Mouse (Mus musculus) midbrain, postnatal 0 days (tissue): ENCODE data around the gene Srsf6. TPM values are rescaled to one million over a fixed set of nuclear protein-coding genes. Genes with fewer than 3 reads are reported as not detected.

Source experiments
- ATAC-seq: fragments of 200-750 bp; cut with Nextera tagmentation; 2 replicates; pipeline ENCODE4 v1.8.0; 2017; ENCODE audit warnings: moderate number of reproducible peaks, mild to moderate bottlenecking, moderate TSS enrichment, moderate library complexity; ENCODE audit not compliant: low FRiP score
- DNase-seq: peaks from one replicate; pipeline ENCODE4 v3.0.0-alpha.2; 2015; ENCODE audit warnings: low spot score
- H3K27ac ChIP-seq: fragments of 300-500 bp; sonication (generic); 2 replicates; pipeline ENCODE4 v1.5.1; 2014; ENCODE audit warnings: low read depth, mild to moderate bottlenecking, low read length, mixed read lengths
- H3K27me3 ChIP-seq: fragments of 300-500 bp; sonication (generic); 2 replicates; pipeline ENCODE4 v1.6.1; 2014; ENCODE audit warnings: low read length, control low read depth, mixed read lengths; ENCODE audit not compliant: insufficient read depth
- H3K36me3 ChIP-seq: fragments of 300-500 bp; sonication (generic); 2 replicates; pipeline ENCODE4 v1.6.1; 2014; ENCODE audit warnings: low read length, control low read depth, mixed read lengths; ENCODE audit not compliant: insufficient read depth
- H3K4me1 ChIP-seq: fragments of 300-500 bp; sonication (generic); 2 replicates; pipeline ENCODE4 v1.6.1; 2014; ENCODE audit warnings: mild to moderate bottlenecking, control low read depth, antibody characterized with exemption, low read length, mixed read lengths; ENCODE audit not compliant: insufficient read depth
- H3K4me2 ChIP-seq: fragments of 300-500 bp; sonication (generic); 2 replicates; pipeline ENCODE4 v1.6.1; 2014; ENCODE audit warnings: low read depth, mild to moderate bottlenecking, low read length, mixed read lengths; ENCODE audit not compliant: poor library complexity, severe bottlenecking
- H3K4me3 ChIP-seq: fragments of 300-500 bp; sonication (generic); 2 replicates; pipeline ENCODE4 v1.5.1; 2014; ENCODE audit warnings: low read depth, mild to moderate bottlenecking, low read length, moderate library complexity
- H3K9ac ChIP-seq: fragments of 300-500 bp; sonication (generic); replicated peaks from 2 replicates; pipeline ENCODE4 v1.6.1; 2014; ENCODE audit warnings: mild to moderate bottlenecking, low read length, moderate library complexity, mixed read lengths; ENCODE audit not compliant: poor library complexity, severe bottlenecking
- H3K9me3 ChIP-seq: fragments of 300-500 bp; sonication (generic); 2 replicates; pipeline ENCODE4 v1.6.1; 2016; ENCODE audit warnings: low read length, control low read depth
- CTCF ChIP-seq: IDR thresholded peaks from 2 replicates; pipeline ENCODE4 v1.5.1; 2016; ENCODE audit warnings: antibody characterized with exemption, mild to moderate bottlenecking
- WGBS: fragments of 180-500 bp; shearing (Covaris S2); extraction: QIAGEN DNeasy Blood & Tissue Kit; methylation state at CpG from one replicate; pipeline ENCODE4 v1.1.7; 2014; 5-methylcytosine and 5-hydroxymethylcytosine counted together
- polyA plus RNA-seq: library from polyadenylated mRNA; unstranded; fragments of >200 nt; fragmentation: Nextera tagmentation; extraction: Ambion mirVana; gene quantifications from 2 replicates; pipeline ENCODE4 v1.2.1, GENCODE M21; 2015
- total RNA-seq: library from RNA; depleted of rRNA; stranded (reverse); fragments of >200 nt; gene quantifications from 2 replicates; pipeline ENCODE4 v1.2.3, GENCODE M21; 2014

Srsf6 gene
- total and polyA plus RNA-seq, 2 experiments from 2014 or later = 101 to 135 TPM

- Histone ChIP-seq H3K4me1 (no peaks in the 10 kb centered on the region), H3K9me3 (no peaks in the 10 kb centered on the region), H3K4me2 (no peak overlapping the region), H3K4me3 (no peak overlapping the region), H3K27ac (no peak overlapping the region), H3K27me3 (no peaks in the 10 kb centered on the region), H3K36me3 (0 out of 2 replicates have a peak, but pooled peaks cover 2% of the 10 kb centered on the region), H3K9ac (no peak overlapping the region)
- WGBS = 73% methylated on average over 7 of the region's 7 CpGs
- ATAC-seq (no peak), DNase-seq (no peak)
- no peak for TF ChIP-seq CTCF
Measured at GRCm38 (mm10) chr2:162972752-162973151, 41.4 kb downstream of the Srsf6 start.

GRCm38 (mm10) chr2:162973206-162973605 lies 41.9 kb downstream of the Srsf6 start:
- 0 out of 2 replicates have a peak, but pooled peaks cover 2% of the 10 kb centered on the region for H3K36me3 ChIP-seq
- DNase-seq (no peak), ATAC-seq (no peak)
- H3K4me3 ChIP-seq = no peak overlapping the region
- no peaks in the 10 kb centered on the region for H3K4me1 ChIP-seq
- no peaks in the 10 kb centered on the region for H3K27me3 ChIP-seq
- no peak for TF ChIP-seq CTCF
- no peak overlapping the region for H3K4me2 ChIP-seq
- WGBS = 71% methylated on average over 5 of the region's 5 CpGs
- H3K27ac ChIP-seq = no peak overlapping the region
- H3K9me3 ChIP-seq = no peaks in the 10 kb centered on the region
- H3K9ac ChIP-seq = no peak overlapping the region

GRCm38 (mm10) chr2:162973637-162974036 lies 42.3 kb downstream of the Srsf6 start:
- no peak for ATAC-seq
- H3K27me3 ChIP-seq = no peaks in the 10 kb centered on the region
- H3K9me3 ChIP-seq = no peaks in the 10 kb centered on the region
- 18% methylated on average over 11 of the region's 11 CpGs for WGBS
- 0 out of 2 replicates have a peak overlapping the region, but pooled peaks have one; percentile 4 for H3K9ac ChIP-seq
- 0 out of 2 replicates have a peak, but pooled peaks cover 2% of the 10 kb centered on the region for H3K36me3 ChIP-seq
- no peak for TF ChIP-seq CTCF
- H3K27ac ChIP-seq = no peak overlapping the region
- no peaks in the 10 kb centered on the region for H3K4me1 ChIP-seq
- DNase-seq = peak; percentile 30
- no peak overlapping the region for H3K4me3 ChIP-seq
- no peak overlapping the region for H3K4me2 ChIP-seq

- no peak overlapping the region for H3K4me2 ChIP-seq
- no peaks in the 10 kb centered on the region for H3K36me3 ChIP-seq
- TF ChIP-seq CTCF = no peak
- no peaks in the 10 kb centered on the region for H3K9me3 ChIP-seq
- H3K9ac ChIP-seq = no peak overlapping the region
- H3K27ac ChIP-seq = no peak overlapping the region
- H3K4me1 ChIP-seq = no peaks in the 10 kb centered on the region
- DNase-seq (peak; percentile 52), ATAC-seq (0 out of 2 replicates have a peak, but pooled peaks have one; percentile 49)
- H3K4me3 ChIP-seq = no peak overlapping the region
- no peaks in the 10 kb centered on the region for H3K27me3 ChIP-seq
- WGBS = 72% methylated on average over 11 of the region's 11 CpGs
Measured at GRCm38 (mm10) chr2:162975157-162975775, 43.9 kb downstream of the Srsf6 start.

GRCm38 (mm10) chr2:162976001-162976400 lies 44.7 kb downstream of the Srsf6 start:
- WGBS = 80% methylated on average over 4 of the region's 4 CpGs
- Histone ChIP-seq H3K4me2 (no peak overlapping the region), H3K4me3 (no peak overlapping the region), H3K36me3 (no peaks in the 10 kb centered on the region), H3K9me3 (no peaks in the 10 kb centered on the region), H3K27ac (no peak overlapping the region), H3K4me1 (no peaks in the 10 kb centered on the region), H3K9ac (no peak overlapping the region), H3K27me3 (no peaks in the 10 kb centered on the region)
- ATAC-seq (no peak), DNase-seq (peak; percentile 52)
- TF ChIP-seq CTCF = no peak

GRCm38 (mm10) chr2:162984381-162984780 lies 53.1 kb downstream of the Srsf6 start:
- DNase-seq = no peak
- no peak for TF ChIP-seq CTCF
- 88% methylated on average over 6 of the region's 6 CpGs for WGBS

More at GRCm38 (mm10) chr2:162984381-162984780, 53.1 kb downstream of the Srsf6 start:
- Histone ChIP-seq H3K4me1 (no peaks in the 10 kb centered on the region), H3K36me3 (no peaks in the 10 kb centered on the region), H3K27ac (no peak overlapping the region), H3K9me3 (no peaks in the 10 kb centered on the region), H3K27me3 (peaks cover 3% of the 10 kb centered on the region; the same call in 1 of the 2 replicates), H3K4me3 (no peak overlapping the region), H3K9ac (no peak overlapping the region), H3K4me2 (no peak overlapping the region)
- ATAC-seq = no peak
